Mouse (Mus musculus) stomach, postnatal 0 days (tissue): Measurements from ENCODE around the gene St6galnac4. TPM values are rescaled to one million over a fixed set of nuclear protein-coding genes. Genes with fewer than 3 reads are reported as not detected.

ENCODE experiments used
- ATAC-seq: fragments of 200-750 bp; cut with Nextera tagmentation; 2 replicates; pipeline ENCODE4 v1.8.0; 2017; ENCODE audit not compliant: low FRiP score, low TSS enrichment
- DNase-seq: peaks from one replicate; pipeline ENCODE4 v3.0.0-alpha.2; 2016; ENCODE audit warnings: low spot score
- H3K27ac ChIP-seq: fragments of 300-500 bp; sonication (generic); replicated peaks from 2 replicates; pipeline ENCODE4 v1.5.1; 2014; ENCODE audit warnings: mild to moderate bottlenecking, control low read depth
- H3K27me3 ChIP-seq: fragments of 300-500 bp; sonication (generic); 2 replicates; pipeline ENCODE4 v1.6.1; 2014; ENCODE audit warnings: low read length; ENCODE audit not compliant: control insufficient read depth, insufficient read depth
- H3K36me3 ChIP-seq: fragments of 300-500 bp; sonication (generic); 2 replicates; pipeline ENCODE4 v1.6.1; 2014; ENCODE audit warnings: low read length, mixed read lengths; ENCODE audit not compliant: control insufficient read depth, insufficient read depth
- H3K4me1 ChIP-seq: fragments of 300-500 bp; sonication (generic); replicated peaks from 2 replicates; pipeline ENCODE4 v1.6.1; 2014; ENCODE audit warnings: antibody characterized with exemption; ENCODE audit not compliant: control insufficient read depth, insufficient read depth
- H3K4me2 ChIP-seq: fragments of 300-500 bp; sonication (generic); replicated peaks from 2 replicates; pipeline ENCODE4 v1.6.1; 2014; ENCODE audit warnings: low read depth, mild to moderate bottlenecking, control low read depth, moderate library complexity
- H3K4me3 ChIP-seq: fragments of 300-500 bp; sonication (generic); 2 replicates; pipeline ENCODE4 v1.5.1; 2014; ENCODE audit warnings: low read depth, low read length, control low read depth
- H3K9ac ChIP-seq: fragments of 300-500 bp; sonication (generic); 2 replicates; pipeline ENCODE4 v1.6.1; 2014; ENCODE audit warnings: mild to moderate bottlenecking, low read length, control low read depth, mixed read lengths
- H3K9me3 ChIP-seq: fragments of 300-500 bp; sonication (generic); 2 replicates; pipeline ENCODE4 v1.6.1; 2016; ENCODE audit warnings: low read length; ENCODE audit not compliant: control insufficient read depth
- CTCF ChIP-seq: IDR thresholded peaks from 2 replicates; pipeline ENCODE4 v1.5.1; 2016; ENCODE audit warnings: antibody characterized with exemption, low read depth, mild to moderate bottlenecking, moderate library complexity
- EP300 ChIP-seq: optimal IDR thresholded peaks from 2 replicates; pipeline ENCODE3; 2016; ENCODE audit warnings: antibody characterized with exemption
- WGBS: fragments of 180-500 bp; shearing (Covaris S2); extraction: QIAGEN DNeasy Blood & Tissue Kit; methylation state at CpG from one replicate; pipeline ENCODE4 v1.1.7; 2014; 5-methylcytosine and 5-hydroxymethylcytosine counted together
- polyA plus RNA-seq: library from polyadenylated mRNA; unstranded; fragments of >200 nt; fragmentation: Nextera tagmentation; extraction: Ambion mirVana; gene quantifications from 2 replicates; pipeline ENCODE4 v1.2.1, GENCODE M21; 2015

The St6galnac4 gene
- polyA plus RNA-seq: 7.4 and 7.7 TPM in 2 replicates

DNA sequence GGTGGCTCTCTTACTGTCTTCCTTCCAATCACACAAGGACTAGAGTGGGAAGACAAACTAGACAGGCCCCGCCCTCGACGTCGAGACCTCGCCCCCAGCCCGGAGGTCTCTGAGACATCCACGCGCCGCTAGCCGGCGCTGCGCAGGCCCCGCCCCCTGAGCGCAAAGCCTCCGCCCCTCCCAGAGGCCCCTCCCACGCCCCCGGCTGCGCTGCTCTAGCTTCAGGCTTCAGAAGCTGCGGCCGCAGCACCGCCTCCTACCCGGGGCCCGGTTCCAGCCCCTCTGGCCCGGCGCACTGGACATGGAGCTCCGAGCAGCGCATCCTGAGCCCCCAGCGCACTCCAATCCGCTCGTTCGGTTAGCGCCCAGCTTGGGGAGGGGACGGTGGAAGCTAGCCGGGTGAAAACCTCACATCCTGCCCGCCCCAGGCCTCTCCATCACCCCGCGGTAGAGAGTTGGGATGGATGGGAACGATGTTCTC is at the start of gene St6galnac4:
TSS of gene St6galnac4 (plus strand) at position 225 of the 481 bp plus-strand sequence.
- H3K4me2 ChIP-seq: peak within 1 kb of the TSS; percentile 71
- peak within 1 kb of the TSS; percentile 53 for H3K9ac ChIP-seq
- WGBS: under 1% methylated on average over 38 of the region's 38 CpGs
- TF ChIP-seq CTCF: peak; percentile 71
- no peak for TF ChIP-seq EP300
- peak within 1 kb of the TSS; percentile 67 for H3K27ac ChIP-seq
- H3K27me3 ChIP-seq: no peaks in the 10 kb centered on the region
- H3K4me1 ChIP-seq: no peaks in the 10 kb centered on the region; the same call in 1 of the 2 replicates
- peak; percentile 90 for ATAC-seq
- H3K36me3 ChIP-seq: no peaks in the 10 kb centered on the region
- H3K9me3 ChIP-seq: no peaks in the 10 kb centered on the region
- peak; percentile 88 for DNase-seq
- H3K4me3 ChIP-seq: peak within 1 kb of the TSS; percentile 49

DNA sequence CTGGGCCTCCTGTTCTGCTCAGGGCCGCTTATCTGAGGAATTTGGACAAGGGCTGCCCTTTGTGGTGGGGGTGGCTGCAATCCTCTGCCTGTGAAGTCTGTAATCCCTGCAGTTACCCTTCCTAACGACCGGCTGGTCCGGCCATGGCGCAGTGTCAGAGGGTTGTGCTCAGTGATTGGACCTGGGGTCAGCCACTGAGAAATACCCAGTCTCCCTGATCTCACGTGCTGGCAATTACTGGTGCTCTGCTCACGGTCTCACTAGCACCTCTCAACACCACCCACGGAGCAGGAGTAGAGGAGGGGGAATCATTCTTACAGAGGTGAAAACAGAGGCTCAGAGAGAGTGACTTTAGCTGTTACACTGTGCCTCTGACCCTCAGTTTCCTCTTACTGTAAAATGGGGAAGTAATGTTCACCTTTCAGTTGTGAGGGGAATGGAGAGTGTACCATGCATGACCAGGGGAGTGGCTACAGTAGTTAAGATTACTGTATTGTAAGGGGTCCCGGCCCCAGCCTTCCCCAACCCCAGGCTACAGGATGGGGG is 49.5 kb upstream of the St6galnac4 start:
- Histone ChIP-seq H3K9ac (peak overlapping the region; percentile 93), H3K27ac (peak overlapping the region; percentile 99), H3K27me3 (no peaks in the 10 kb centered on the region), H3K9me3 (no peaks in the 10 kb centered on the region), H3K36me3 (no peaks in the 10 kb centered on the region), H3K4me2 (peak overlapping the region; percentile 60), H3K4me1 (peaks cover 20% of the 10 kb centered on the region), H3K4me3 (peak overlapping the region; percentile 80)
- peak; percentile 62 for DNase-seq
- no peak for TF ChIP-seq CTCF
- no peak for TF ChIP-seq EP300
- WGBS: 17% methylated on average over 9 of the region's 9 CpGs
- no peak for ATAC-seq

DNA sequence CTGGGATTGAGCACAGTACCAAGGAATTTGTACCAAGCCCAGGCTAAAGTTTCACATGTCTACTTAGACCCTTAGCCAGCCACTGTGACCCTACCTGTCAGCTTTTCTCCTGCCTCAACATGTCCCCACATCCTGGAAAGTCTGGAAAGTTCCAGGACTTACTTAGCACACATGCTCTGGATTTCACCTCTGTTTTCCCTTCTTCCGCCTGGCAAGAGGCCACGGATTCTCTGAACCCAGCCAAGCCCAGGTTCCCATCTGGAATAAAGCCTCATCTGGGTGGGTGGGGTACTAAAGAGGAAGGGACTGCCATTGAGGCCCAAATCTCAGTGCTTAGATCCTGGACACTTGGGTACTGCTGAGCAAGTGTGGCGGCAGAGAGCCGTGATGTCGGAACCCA is 49.0 kb upstream of the St6galnac4 start:
- Histone ChIP-seq H3K9ac (peak overlapping the region; percentile 93), H3K27ac (peak overlapping the region; percentile 99), H3K4me1 (peaks cover 20% of the 10 kb centered on the region), H3K4me3 (peak overlapping the region; percentile 80), H3K36me3 (no peaks in the 10 kb centered on the region), H3K4me2 (peak overlapping the region; percentile 60), H3K27me3 (no peaks in the 10 kb centered on the region), H3K9me3 (no peaks in the 10 kb centered on the region)
- ATAC-seq: no peak
- peak; percentile 53 for DNase-seq
- WGBS: 43% methylated on average over 5 of the region's 5 CpGs
- TF ChIP-seq EP300 (no peak), CTCF (no peak)

DNA sequence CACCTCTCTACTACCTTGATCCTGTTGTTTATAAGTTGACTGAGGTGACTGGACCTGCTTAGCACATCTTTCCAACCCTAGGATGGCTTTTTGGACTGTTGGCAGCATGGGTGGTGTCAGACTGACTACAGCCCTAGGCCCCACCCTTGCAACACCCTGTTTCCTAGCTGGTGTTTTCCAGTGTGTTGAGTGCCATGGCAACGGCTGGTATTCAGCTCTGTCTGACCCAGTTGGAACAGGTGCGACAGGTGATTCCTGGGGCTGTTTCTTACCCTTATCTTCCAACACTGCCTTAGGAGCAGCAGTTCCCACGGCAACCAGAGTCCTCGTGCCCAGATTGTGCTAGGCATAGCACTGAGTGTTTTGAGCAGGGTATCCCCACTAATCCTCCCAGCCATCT is 48.4 kb upstream of the St6galnac4 start:
- H3K9me3 ChIP-seq: no peaks in the 10 kb centered on the region
- peaks cover 20% of the 10 kb centered on the region for H3K4me1 ChIP-seq
- no peaks in the 10 kb centered on the region for H3K27me3 ChIP-seq
- H3K36me3 ChIP-seq: no peaks in the 10 kb centered on the region
- TF ChIP-seq EP300: no peak
- no peak for TF ChIP-seq CTCF
- WGBS: 48% methylated on average over 4 of the region's 4 CpGs
- peak; percentile 41; the same call in 1 of the 2 replicates for ATAC-seq
- peak overlapping the region; percentile 80 for H3K4me3 ChIP-seq
- peak overlapping the region; percentile 60 for H3K4me2 ChIP-seq
- peak overlapping the region; percentile 93; the same call in 1 of the 2 replicates for H3K9ac ChIP-seq
- peak overlapping the region; percentile 99 for H3K27ac ChIP-seq
- DNase-seq: peak; percentile 81

DNA sequence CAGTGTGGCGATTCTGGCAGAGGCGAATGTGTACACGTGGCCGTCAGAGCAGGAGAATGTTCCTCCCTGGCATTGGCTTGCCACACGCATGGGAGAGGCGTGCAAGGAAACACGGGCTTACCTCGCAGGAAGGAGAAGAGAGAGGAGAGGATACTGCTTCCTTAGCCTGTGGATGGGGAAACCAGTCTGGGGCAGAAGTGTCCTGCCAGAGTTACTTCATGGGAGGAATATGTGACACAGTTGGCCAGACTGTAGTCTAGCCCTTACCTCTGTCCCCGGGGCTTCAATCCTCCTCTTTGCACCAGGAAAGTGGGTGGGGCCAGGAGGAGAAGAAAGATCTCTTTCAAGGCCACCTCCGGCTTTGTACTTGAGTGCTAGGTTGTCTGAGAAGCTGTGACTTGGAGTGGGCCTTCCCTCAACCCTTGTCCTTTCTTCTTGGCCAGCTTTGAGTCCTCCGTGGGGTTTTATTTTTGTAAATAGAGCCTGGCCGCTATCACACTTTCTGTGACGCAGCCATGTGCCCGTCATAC is 47.4 kb upstream of the St6galnac4 start:
- ATAC-seq (no peak), DNase-seq (no peak)
- H3K27me3 ChIP-seq: no peaks in the 10 kb centered on the region
- H3K36me3 ChIP-seq: no peaks in the 10 kb centered on the region
- peak overlapping the region; percentile 41; the same call in 1 of the 2 replicates for H3K27ac ChIP-seq
- no peak overlapping the region for H3K9ac ChIP-seq
- H3K4me2 ChIP-seq: peak overlapping the region; percentile 24; the same call in 1 of the 2 replicates
- H3K9me3 ChIP-seq: no peaks in the 10 kb centered on the region
- H3K4me1 ChIP-seq: peaks cover 20% of the 10 kb centered on the region
- no peak overlapping the region for H3K4me3 ChIP-seq
- 57% methylated on average over 14 of the region's 14 CpGs for WGBS
- TF ChIP-seq EP300 (no peak), CTCF (no peak)

DNA sequence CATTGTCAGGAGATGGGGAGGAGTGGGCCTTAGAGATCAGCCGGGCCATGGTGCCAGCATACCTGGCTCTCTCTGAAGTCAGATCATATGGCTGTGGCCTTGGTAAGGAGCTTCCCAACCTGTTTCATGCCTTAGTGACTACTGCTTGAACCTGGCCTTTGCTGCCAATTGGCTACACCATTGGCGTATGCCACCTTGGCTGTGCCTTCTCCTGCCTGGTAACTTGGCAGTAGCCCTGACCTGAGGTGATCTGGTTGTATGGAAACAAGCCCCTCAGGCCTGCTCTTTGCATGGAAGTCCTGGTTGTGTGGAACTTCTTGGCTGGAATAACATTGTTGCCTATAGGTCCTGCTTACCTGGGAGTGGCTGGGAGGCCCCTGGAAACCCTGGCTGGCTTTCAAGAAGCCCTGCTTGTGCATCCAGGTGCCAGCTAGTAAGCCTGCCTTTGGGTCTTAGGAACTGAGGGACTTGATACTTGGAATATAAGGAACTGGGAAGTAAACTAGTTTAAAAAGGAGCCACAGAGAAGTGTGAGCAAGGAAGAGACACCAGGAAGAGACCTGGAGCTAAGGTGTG is 45.5 kb upstream of the St6galnac4 start:
- peak; percentile 64 for DNase-seq
- TF ChIP-seq CTCF (no peak), EP300 (no peak)
- peak overlapping the region; percentile 2; the same call in 1 of the 2 replicates for H3K4me2 ChIP-seq
- no peaks in the 10 kb centered on the region for H3K9me3 ChIP-seq
- WGBS: 91% methylated on average over 2 of the region's 2 CpGs
- H3K4me1 ChIP-seq: peaks cover 20% of the 10 kb centered on the region
- H3K27ac ChIP-seq: peak overlapping the region; percentile 56; the same call in 1 of the 2 replicates
- no peaks in the 10 kb centered on the region for H3K36me3 ChIP-seq
- no peak overlapping the region for H3K4me3 ChIP-seq
- no peaks in the 10 kb centered on the region for H3K27me3 ChIP-seq
- no peak for ATAC-seq
- H3K9ac ChIP-seq: no peak overlapping the region
